Mouse (Mus musculus) lung, postnatal 0 days (tissue): Measurements from ENCODE around the gene C330021F23Rik.

ENCODE experiments used
- CTCF ChIP-seq: IDR thresholded peaks from 2 replicates; pipeline ENCODE4 v1.5.1; 2016; ENCODE audit warnings: antibody characterized with exemption, mild to moderate bottlenecking
- EP300 ChIP-seq: IDR thresholded peaks from 2 replicates; pipeline ENCODE4 v1.6.1; 2016; ENCODE audit warnings: antibody characterized with exemption, mild to moderate bottlenecking, control low read depth

DNA sequence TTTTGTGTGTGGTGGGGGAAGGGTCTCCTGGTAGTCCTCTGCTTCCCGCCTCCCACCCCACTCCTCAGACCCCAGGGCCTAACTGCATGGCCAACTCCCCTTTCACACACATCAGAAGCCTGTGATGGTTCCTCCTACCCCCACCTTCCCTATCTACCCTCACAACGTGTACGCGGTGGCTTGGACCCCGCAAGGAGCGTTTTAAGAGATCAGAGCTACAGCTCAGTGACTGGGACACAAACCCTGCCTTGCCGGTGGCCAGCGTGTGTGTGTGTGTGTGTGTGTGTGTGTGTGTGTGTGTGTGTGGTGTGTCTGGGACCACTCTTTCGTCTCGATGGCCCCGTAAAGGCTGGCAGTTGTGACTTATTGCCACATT is 20.5 kb downstream of the C330021F23Rik start:
- TF ChIP-seq CTCF = no peak
- TF ChIP-seq EP300 = no peak
